Mouse (Mus musculus): ENCODE data around the gene Spata7. TPM values are rescaled to one million over a fixed set of nuclear protein-coding genes. Genes with fewer than 3 reads are reported as not detected.

Spata7 gene
- total and polyA plus RNA-seq, 3 experiments, result 2.2 to 6.5 (median 5.2) TPM

GRCm38 (mm10) chr12:98605264-98605663 lies 22.7 kb upstream of the Spata7 start:
- H3K9ac ChIP-seq (ENCODE audit: low read depth, low read length), result no peak overlapping the region
- intact Hi-C loops (cut with DNase I), result no loop called here
- no peak for TF ChIP-seq CTCF (IDR thresholded peaks at IDR 0.05)
- no peak for TF ChIP-seq POLR2A (IDR thresholded peaks at IDR 0.05; ENCODE audit: insufficient read depth, low read depth, low read length)
- TF ChIP-seq EP300 (IDR thresholded peaks at IDR 0.05; ENCODE audit: insufficient read depth, low read depth, low read length), result no peak
- DNase-seq, result no peak
- H3K4me1 ChIP-seq (ENCODE audit: control insufficient read depth, insufficient read depth, low read length), result peaks cover 3% of the 10 kb centered on the region; the same call in 1 of the 2 replicates
- H3K36me3 ChIP-seq (ENCODE audit: control insufficient read depth, insufficient read depth, low read length), result peaks cover 2% of the 10 kb centered on the region
- no peaks in the 10 kb centered on the region for H3K27me3 ChIP-seq (ENCODE audit: control insufficient read depth, insufficient read depth, low read length)
- no peaks in the 10 kb centered on the region for H3K79me2 ChIP-seq (replicated peaks; ENCODE audit: control insufficient read depth, insufficient read depth, low read length)
- H3K4me3 ChIP-seq, result no peak overlapping the region
- H3K27ac ChIP-seq, result no peak overlapping the region
- WGBS, result 83% methylated on average over 1 of the region's 1 CpGs

GRCm38 (mm10) chr12:98606595-98607290 lies 21.2 kb upstream of the Spata7 start:
- intact Hi-C loops (cut with DNase I), result no loop called here

GRCm38 (mm10) chr12:98610341-98610740 lies 17.6 kb upstream of the Spata7 start:
- WGBS, result 43% methylated on average over 3 of the region's 3 CpGs
- no peak overlapping the region for H3K9ac ChIP-seq (ENCODE audit: low read depth, low read length)
- no peak for TF ChIP-seq POLR2A (IDR thresholded peaks at IDR 0.05; ENCODE audit: insufficient read depth, low read depth, low read length)
- TF ChIP-seq EP300 (IDR thresholded peaks at IDR 0.05; ENCODE audit: insufficient read depth, low read depth, low read length), result no peak
- no peak for TF ChIP-seq CTCF (IDR thresholded peaks at IDR 0.05)
- H3K36me3 ChIP-seq (ENCODE audit: control insufficient read depth, insufficient read depth, low read length), result no peaks in the 10 kb centered on the region
- no peak overlapping the region for H3K4me3 ChIP-seq
- no peaks in the 10 kb centered on the region for H3K4me1 ChIP-seq (ENCODE audit: control insufficient read depth, insufficient read depth, low read length)
- no peaks in the 10 kb centered on the region for H3K79me2 ChIP-seq (replicated peaks; ENCODE audit: control insufficient read depth, insufficient read depth, low read length)
- H3K27me3 ChIP-seq (ENCODE audit: control insufficient read depth, insufficient read depth, low read length), result no peaks in the 10 kb centered on the region
- no peak overlapping the region for H3K27ac ChIP-seq
- no peak for DNase-seq
- intact Hi-C loops (cut with DNase I), result no loop called here

More at GRCm38 (mm10) chr12:98606595-98607290, 21.2 kb upstream of the Spata7 start:
- H3K36me3 ChIP-seq (ENCODE audit: control insufficient read depth, insufficient read depth, low read length), result no peaks in the 10 kb centered on the region
- no peaks in the 10 kb centered on the region for H3K4me1 ChIP-seq (ENCODE audit: control insufficient read depth, insufficient read depth, low read length)
- no peak overlapping the region for H3K4me3 ChIP-seq
- no peaks in the 10 kb centered on the region for H3K79me2 ChIP-seq (replicated peaks; ENCODE audit: control insufficient read depth, insufficient read depth, low read length)
- no peak for DNase-seq
- no peak for TF ChIP-seq CTCF (IDR thresholded peaks at IDR 0.05)
- no peaks in the 10 kb centered on the region for H3K27me3 ChIP-seq (ENCODE audit: control insufficient read depth, insufficient read depth, low read length)
- H3K9ac ChIP-seq (ENCODE audit: low read depth, low read length), result no peak overlapping the region
- no peak overlapping the region for H3K27ac ChIP-seq
- 72% methylated on average over 5 of the region's 5 CpGs for WGBS

- intact Hi-C loops (cut with DNase I), result no loop called here
- 80% methylated on average over 3 of the region's 3 CpGs for WGBS
- DNase-seq, result no peak
Measured at GRCm38 (mm10) chr12:98614910-98615508, 12.9 kb upstream of the Spata7 start.

GRCm38 (mm10) chr12:98615746-98616145 lies 12.2 kb upstream of the Spata7 start:
- Histone ChIP-seq H3K79me2 (replicated peaks; ENCODE audit: control insufficient read depth, insufficient read depth, low read length) (no peaks in the 10 kb centered on the region), H3K36me3 (ENCODE audit: control insufficient read depth, insufficient read depth, low read length) (no peaks in the 10 kb centered on the region), H3K27me3 (ENCODE audit: control insufficient read depth, insufficient read depth, low read length) (no peaks in the 10 kb centered on the region), H3K27ac (no peak overlapping the region), H3K4me1 (ENCODE audit: control insufficient read depth, insufficient read depth, low read length) (no peaks in the 10 kb centered on the region), H3K4me3 (no peak overlapping the region), H3K9ac (ENCODE audit: low read depth, low read length) (no peak overlapping the region)
- DNase-seq, result no peak
- WGBS, result 50% methylated on average over 5 of the region's 5 CpGs
- intact Hi-C loops (cut with DNase I), result no loop called here
- TF ChIP-seq POLR2A (IDR thresholded peaks at IDR 0.05; ENCODE audit: insufficient read depth, low read depth, low read length) (no peak), CTCF (IDR thresholded peaks at IDR 0.05) (no peak), EP300 (IDR thresholded peaks at IDR 0.05; ENCODE audit: insufficient read depth, low read depth, low read length) (no peak)

More at GRCm38 (mm10) chr12:98614910-98615508, 12.9 kb upstream of the Spata7 start:
- no peaks in the 10 kb centered on the region for H3K4me1 ChIP-seq (ENCODE audit: control insufficient read depth, insufficient read depth, low read length)
- H3K79me2 ChIP-seq (replicated peaks; ENCODE audit: control insufficient read depth, insufficient read depth, low read length), result no peaks in the 10 kb centered on the region
- no peaks in the 10 kb centered on the region for H3K27me3 ChIP-seq (ENCODE audit: control insufficient read depth, insufficient read depth, low read length)
- no peaks in the 10 kb centered on the region for H3K36me3 ChIP-seq (ENCODE audit: control insufficient read depth, insufficient read depth, low read length)
- H3K9ac ChIP-seq (ENCODE audit: low read depth, low read length), result no peak overlapping the region
- no peak overlapping the region for H3K4me3 ChIP-seq
- no peak overlapping the region for H3K27ac ChIP-seq
- no peak for TF ChIP-seq CTCF (IDR thresholded peaks at IDR 0.05)

GRCm38 (mm10) chr12:98619496-98619895 lies 8.5 kb upstream of the Spata7 start:
- Histone ChIP-seq H3K4me1 (ENCODE audit: control insufficient read depth, insufficient read depth, low read length) (no peaks in the 10 kb centered on the region), H3K27ac (no peak overlapping the region), H3K9ac (ENCODE audit: low read depth, low read length) (no peak overlapping the region), H3K36me3 (ENCODE audit: control insufficient read depth, insufficient read depth, low read length) (no peaks in the 10 kb centered on the region), H3K4me3 (no peak overlapping the region), H3K27me3 (ENCODE audit: control insufficient read depth, insufficient read depth, low read length) (no peaks in the 10 kb centered on the region), H3K79me2 (replicated peaks; ENCODE audit: control insufficient read depth, insufficient read depth, low read length) (no peaks in the 10 kb centered on the region)
- TF ChIP-seq CTCF (IDR thresholded peaks at IDR 0.05) (no peak), POLR2A (IDR thresholded peaks at IDR 0.05; ENCODE audit: insufficient read depth, low read depth, low read length) (no peak), EP300 (IDR thresholded peaks at IDR 0.05; ENCODE audit: insufficient read depth, low read depth, low read length) (no peak)
- no peak for DNase-seq
- intact Hi-C loops (cut with DNase I), result no loop called here
- WGBS, result 58% methylated on average over 2 of the region's 2 CpGs
